Mouse (Mus musculus): ENCODE data around the gene Raver2. TPM values are rescaled to one million over a fixed set of nuclear protein-coding genes. Genes with fewer than 3 reads are reported as not detected.
A peak's percentile ranks its signal among the peaks of the same experiment; 100 is the strongest.

Raver2 gene
- total RNA-seq, 2 experiments from 2014 or later: 2.5 to 2.7 TPM

DNA sequence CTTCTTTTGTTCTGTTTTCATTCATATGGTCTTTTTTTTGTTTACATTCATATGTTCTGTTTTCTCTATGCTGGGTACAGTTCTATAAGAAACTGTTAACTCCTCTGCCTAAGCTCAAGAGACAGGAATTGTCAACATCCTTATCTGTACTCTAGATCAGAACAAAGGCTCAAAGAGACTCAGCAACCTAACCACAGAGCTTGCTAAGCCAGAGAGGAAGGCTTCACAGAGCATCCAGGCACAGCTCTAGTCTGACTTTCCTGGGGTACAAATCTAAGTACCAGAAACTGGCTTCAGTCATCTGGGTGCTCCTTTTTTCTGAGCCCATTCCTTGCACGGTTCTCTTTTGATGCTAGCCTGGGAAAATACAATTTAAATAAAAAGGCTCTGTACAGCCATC is 99.0 kb downstream of the Raver2 start:
- DNase-seq: no peak
- intact Hi-C loops (cut with DNase I): loop anchor here (2.0 to 5.0 kb wide), 4 partner anchors 157 to 830 kb away; no protein-coding TSS in a partner anchor

DNA sequence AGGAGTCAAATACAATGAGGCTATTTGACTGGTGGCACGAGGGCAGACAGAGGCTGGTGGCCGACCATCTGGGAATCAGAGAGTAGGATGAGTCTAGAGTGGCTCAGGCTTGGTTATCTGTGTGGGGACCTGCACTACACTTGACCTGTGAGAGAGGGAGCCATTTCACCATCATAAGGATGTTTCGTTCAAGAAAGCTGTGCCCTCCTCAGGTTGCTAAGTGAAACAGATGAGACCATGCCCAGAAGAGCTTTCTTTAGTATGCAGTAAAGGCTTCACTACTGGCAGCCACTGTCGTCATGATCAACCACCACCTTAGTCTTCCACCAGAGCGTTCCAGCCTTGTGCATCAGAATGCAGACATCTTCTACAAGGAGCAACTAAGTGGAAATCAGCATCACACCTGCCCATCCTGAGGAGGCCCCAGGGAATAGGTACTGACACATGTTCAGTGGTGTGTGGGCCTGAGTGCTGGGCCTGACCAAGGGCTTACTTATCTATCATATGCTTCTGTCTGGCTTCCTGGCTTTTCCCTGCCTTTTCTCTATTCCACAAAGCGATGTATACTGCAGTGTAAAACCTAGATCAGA is 99.5 kb downstream of the Raver2 start:
- intact Hi-C loops (cut with DNase I): loop anchor here (2.0 to 5.0 kb wide), 4 partner anchors 157 to 829 kb away; no protein-coding TSS in a partner anchor
- peak; percentile 43 to 56 for DNase-seq

DNA sequence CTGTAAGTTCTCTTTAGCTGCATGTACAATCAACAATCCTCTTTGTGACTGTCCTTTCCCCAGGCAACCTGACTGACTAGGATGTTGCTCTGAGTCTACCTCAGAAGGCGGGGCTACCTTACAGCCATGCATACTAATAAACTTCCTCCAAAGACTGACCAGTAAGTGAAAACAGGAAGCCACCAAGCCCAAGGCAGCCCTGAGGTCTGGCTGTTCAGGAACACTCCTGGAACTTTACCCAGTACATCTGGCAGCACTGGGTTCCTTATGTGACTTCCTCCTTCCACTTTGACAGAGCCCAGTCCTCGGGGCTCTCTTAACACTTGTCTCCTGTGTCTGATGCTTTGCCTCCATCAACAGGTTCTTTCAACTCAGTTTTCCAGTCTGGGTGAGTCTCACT is 104.0 kb downstream of the Raver2 start:
- intact Hi-C loops (cut with DNase I): loop anchor here (5.0 kb wide), 1 partner anchor 90 kb away; no protein-coding TSS in a partner anchor
- DNase-seq: no peak

DNA sequence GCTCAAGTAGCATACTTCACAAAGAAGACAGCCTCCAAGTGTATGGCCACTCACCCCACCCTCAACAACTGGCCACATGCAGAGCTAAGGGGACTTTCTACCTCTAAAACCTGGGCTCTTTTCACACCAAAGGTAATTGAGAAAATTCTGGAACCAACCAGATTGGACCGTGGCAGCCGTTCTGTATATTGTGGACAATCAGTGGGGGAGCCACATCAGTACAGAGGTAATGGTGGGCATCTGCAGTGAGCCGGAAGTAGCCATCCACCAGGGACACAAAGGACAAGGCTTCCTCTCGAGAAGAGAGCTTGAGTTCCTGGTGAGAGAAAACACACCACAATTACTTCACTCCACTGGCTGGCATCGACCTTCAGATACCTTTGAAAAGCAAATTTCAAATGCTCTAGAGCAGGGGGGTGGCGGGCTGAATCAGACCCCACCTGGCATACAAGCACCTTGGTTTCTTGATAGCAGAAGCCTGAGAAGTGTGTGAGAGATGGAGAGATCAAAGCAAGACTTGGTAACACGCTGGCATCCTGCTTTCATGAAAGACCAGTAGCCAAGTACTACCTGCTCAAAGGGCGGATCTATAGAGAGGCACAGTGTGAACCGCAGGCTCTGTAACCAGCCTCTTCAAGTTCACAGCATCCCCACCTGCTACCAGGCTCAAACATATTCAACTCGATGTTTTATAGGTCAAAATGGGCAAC is 106.3 kb downstream of the Raver2 start:
- no peak for DNase-seq
- intact Hi-C loops (cut with DNase I): loop anchor here (5.0 kb wide), 1 partner anchor 87 kb away; no protein-coding TSS in a partner anchor

DNA sequence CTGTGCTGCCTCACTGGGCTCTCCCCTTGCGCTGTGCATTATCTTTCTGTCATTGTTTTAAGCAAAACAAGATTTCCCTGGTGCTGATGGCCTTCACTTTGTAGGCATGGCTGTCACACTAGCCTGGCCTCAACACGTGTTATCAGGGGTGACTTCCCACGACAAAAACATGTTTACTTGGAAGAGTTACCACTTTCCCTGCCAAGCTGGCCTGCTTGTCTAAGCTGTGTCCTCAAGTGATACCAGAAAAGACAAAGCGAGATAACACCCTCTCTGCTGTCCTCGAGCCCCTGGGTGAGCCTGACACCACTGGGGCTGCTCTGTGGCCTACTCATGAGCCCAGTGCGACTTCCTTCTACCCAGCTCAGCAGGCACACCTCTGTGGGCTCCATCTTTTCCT is 107.3 kb downstream of the Raver2 start:
- DNase-seq: peak; percentile 32 to 52
- intact Hi-C loops (cut with DNase I): no loop called here

DNA sequence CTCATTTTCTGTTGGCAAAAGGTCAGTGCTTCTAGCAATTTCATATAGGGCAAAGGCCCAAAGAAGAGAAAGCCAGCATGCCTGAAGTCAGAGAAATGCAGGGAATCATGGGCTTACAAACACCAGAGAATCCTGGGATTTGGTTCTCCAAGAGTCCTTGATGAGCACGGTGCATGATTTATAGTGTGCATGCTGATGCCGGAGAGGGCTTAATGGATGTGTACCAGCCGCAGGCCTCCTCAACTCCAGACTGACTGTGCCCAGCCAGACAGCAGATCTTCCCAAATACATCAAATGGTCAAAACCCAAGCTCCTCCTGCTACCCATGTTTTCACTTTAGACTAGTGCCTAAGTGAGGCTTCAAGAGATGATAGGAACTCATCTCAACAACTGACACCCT is 109.0 kb downstream of the Raver2 start:
- DNase-seq: no peak
- intact Hi-C loops (cut with DNase I): no loop called here

DNA sequence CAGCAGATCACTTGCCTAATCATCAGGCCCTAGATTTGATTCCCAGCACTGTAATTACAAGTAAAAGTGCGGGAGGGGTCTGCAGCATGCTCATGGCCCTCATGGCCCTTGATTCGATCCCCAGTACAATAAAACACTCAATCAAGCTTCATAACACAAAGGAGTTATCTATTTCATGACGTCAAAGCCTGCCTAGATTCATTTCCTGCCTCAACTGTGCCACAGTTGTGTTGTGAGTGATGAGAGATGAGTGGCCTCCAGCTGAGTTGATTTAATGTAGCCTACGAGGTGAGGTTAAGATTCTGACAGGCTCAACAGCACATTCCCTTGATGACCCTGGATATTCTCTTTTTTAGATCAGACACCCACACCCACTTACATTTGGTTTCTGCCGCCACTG is 110.3 kb downstream of the Raver2 start:
- intact Hi-C loops (cut with DNase I): no loop called here
- DNase-seq: no peak

DNA sequence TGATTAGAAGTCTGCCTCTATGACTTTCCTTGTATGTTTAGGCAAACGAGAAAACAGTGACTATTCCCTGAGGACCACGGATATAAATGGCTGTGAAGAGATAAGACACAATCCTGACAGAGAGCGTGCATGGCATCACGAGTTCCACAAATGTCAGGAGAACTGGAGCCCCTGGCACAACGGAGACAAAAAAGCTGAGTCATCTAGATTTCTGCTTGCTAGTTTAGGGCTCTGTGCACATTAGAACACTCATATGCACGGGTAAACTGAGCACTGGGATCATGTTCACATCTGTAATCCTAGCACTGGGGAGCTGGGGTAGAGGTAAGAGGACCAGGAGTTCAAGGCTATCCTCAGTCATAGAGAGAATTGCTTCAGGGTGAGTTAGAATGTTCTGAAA is 111.1 kb downstream of the Raver2 start:
- intact Hi-C loops (cut with DNase I): loop anchor here (5.0 kb wide), 2 partner anchors 87 to 177 kb away; partner anchors contain the start of gene Jak1
- no peak for DNase-seq

DNA sequence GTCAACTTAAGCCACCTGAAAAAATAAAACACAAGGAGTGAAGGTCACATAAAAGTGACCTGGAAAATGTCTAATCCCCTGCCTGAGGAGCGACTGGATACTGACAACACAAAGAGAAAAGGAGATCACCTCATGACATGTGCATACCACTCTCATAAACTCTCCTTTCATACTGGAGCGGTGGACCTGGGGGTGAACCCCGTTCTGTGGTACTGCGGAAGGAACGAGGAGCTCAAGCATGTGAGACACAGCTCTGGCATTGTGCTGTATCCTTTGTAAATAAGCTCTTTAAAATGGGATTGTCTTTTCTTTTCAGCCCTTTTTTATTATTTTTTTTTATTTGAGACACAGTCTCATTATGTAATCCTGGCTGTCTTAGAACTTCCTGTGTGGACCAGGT is 111.9 kb downstream of the Raver2 start:
- intact Hi-C loops (cut with DNase I): loop anchor here (5.0 kb wide), 2 partner anchors 87 to 177 kb away; partner anchors contain the start of gene Jak1
- no peak for DNase-seq

DNA sequence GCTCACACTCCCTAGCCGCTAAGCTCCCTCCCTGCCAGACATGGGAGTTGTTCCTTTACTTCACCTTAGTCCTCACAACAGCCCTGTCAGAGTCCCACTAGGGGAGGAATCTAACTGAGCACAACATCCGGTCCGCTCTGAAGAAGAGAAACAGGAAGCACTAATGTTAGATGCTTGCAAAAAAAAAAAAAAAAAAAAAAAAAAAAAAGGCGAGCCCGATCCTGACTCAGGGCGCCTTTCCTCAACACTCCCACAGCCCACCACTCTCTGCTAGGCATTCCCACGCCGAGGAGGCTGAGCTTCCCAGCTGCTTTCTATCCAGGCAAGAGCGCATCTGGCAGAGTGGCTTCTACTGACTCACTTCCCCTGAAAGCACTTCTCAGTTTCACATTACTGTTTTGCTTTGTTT is 113.8 kb downstream of the Raver2 start:
- intact Hi-C loops (cut with DNase I): loop anchor here (5.0 kb wide), 2 partner anchors 85 to 175 kb away; partner anchors contain the start of gene Jak1
- peak; percentile 45 to 47 for DNase-seq

DNA sequence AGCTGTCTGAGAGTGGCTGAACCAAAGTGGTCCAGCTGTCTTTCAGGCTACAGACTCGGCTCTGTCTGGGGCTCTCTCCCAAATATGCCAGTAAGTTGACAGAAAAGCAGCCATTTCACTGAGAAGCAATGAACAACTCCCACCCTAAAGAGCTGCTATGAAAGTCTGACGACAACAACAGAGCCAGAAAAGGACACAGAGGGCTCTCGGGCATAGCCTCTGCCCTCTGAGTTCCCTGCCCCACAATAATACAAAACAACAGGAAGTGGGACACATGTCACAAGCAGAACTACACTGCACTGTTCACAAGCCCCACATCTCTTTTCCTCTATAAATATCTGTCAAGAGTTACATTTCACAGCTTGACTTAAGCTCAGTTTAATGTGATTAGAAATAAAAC is 116.4 kb downstream of the Raver2 start:
- intact Hi-C loops (cut with DNase I): no loop called here
- DNase-seq: no peak

DNA sequence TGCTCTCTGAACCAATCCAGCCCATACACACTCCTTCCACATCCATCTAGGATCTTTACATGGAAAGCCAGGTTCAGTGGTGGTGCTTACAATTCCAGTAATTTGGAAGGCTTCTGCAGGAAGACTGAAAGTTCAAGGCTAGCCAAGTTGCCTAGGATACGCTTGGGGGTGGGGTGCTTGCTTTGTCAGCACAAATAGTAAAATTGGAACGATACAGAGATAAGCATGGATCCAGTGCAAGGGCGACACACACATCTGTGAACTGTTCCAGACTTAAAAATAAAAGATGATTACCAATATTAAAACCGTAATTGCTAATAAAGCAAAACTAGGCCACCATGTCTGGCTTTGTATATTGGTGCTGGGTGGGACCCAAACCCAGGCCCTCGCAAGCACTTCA is 117.8 kb downstream of the Raver2 start:
- no peak for DNase-seq

DNA sequence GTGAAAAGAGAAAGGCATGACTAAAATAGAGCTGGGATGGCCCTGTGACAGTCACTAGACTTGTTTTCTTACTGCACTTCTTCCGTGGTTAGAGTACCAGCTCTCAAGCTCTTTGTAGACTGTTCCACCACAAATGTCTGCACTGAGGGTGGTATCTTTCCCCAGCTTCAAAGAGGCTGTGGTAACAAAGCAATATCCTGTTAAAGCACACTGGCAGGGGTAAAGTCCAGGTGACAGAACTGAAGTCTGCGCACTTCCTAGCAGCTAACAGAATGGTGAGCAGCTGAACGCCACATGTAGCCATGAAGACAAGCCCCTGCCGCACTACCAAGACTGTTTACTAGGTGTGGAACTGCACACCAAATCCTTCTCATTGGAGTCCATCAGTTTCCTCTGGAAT is 118.6 kb downstream of the Raver2 start:
- DNase-seq: no peak
- intact Hi-C loops (cut with DNase I): no loop called here

More for the DNA sequence above, 117.8 kb downstream of the Raver2 start:
- intact Hi-C loops (cut with DNase I): no loop called here

DNA sequence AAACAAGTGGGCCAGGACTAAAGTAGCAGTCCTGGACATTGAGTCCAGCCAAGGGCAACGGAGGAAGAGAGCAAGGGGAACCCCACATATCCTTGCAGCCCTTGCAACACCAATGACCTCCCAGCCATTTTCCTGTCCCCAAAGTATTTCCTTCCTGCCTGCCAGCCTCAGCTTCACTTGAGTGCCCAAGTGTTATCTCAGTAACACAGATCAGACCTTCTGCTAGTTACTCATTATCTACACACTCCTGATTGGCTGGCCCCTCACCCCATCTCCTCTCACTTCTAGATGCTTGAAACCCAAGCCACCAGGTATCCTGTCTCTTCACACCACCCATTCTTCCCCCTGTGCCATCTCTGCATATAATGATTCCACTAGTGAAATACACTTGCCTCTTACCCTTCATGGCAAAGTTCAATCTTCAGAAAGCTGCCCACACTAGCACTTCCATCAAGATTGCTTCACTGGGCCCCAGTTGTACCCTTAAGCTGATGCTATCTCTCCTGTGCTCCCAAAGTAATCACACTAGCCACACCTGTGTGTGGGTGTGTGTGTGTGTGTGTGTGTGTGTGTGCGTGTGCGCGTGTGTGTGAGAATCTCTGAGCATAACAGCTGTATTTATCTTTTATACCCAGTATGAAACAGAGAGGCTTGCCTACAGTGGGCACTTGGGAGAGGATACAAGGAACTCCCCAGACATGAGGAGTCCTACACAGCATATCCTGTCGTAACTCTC is 123.6 kb downstream of the Raver2 start:
- intact Hi-C loops (cut with DNase I): no loop called here
- DNase-seq: no peak

DNA sequence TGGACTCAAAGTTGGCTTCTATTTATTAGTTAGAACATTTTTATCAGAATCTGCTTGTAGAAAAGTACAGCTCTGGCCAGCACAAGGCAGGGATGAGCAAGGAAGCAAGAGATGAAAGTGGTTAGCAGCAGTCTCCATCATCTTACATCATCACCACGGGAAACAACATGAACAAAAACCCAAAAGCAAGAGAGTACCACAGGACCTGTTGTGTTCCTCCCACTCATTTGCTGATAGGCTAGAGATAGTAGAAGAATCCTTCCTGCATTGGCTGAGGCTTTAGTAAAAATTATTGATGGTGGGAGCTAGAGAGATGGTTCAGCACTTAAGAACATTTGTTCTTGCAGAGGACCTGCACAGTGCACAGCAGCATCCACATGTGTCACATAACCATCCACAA is 125.4 kb downstream of the Raver2 start:
- no peak for DNase-seq
- intact Hi-C loops (cut with DNase I): no loop called here

DNA sequence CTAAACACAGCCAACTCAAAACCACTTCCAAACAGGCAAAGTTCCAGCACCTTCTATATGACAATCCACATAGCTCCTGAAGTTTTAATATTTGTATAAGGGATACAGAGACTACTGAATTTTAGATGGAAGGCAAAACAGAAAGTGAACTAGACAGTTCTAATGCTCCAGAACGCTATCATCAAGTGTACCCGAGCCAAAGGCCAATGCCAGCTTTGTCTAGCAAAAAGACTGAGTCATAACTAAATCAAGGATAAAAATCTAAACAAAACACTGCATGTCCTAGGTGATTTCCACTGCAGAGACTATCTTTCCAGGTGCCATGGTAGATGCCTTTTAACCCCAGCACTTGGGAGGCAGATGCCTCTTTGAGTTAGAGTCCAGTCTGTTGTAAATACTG is 127.6 kb downstream of the Raver2 start:
- intact Hi-C loops (cut with DNase I): no loop called here
- DNase-seq: no peak

DNA sequence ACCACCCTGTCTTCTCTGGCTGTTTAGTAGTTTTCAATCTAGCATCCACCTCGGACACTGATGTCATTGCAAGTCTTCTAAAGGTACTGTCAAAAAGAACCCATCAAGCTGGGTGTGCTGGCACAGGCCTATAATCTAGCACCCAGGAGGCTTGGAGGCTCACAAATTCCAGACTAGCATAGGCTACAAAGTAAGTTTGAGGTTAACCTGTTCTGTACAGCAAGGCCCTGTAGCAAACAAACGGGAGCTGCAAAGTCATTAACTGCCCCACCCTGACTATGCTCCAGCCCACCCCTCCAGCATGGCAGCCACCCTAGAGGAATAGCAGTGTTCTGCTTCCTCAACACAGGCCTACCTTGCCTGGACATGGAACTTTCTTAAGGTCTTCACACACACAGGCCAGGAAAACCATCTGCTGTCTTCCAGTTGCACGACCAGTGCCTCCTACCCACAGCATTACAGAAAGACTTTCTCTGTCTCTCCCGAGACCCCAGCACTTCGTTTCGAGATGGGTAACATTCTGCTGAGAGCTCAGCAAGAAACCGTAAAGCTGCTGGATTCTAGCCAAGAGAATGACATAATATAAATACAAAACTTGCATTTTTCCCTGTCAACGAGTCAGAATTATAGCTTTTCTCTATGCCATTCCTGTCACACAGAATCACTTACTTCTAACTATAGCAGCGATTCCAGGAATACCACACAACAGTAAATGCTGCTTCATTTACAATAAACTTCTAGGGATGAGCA is 128.8 kb downstream of the Raver2 start:
- intact Hi-C loops (cut with DNase I): no loop called here
- no peak for DNase-seq

DNA sequence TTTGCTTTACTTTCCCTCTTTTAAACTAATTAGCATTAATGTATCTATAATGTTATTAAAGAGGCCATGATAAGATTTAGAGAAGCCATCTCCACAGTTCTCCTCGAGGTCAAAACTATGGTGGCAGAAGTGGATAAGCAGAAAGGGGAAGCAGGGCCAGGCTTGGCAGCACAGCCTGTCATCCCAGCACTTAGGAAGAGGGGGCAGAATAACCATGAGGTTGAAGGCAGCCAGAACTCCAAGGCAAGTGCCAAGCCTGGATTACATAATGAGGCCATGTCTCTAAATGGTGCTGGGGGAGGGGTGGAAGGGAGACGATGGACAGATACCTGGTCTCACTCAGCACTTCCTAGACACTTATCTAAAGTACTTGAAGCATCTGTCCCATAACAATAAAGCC is 129.6 kb downstream of the Raver2 start:
- DNase-seq: peak; percentile 61 to 70

DNA sequence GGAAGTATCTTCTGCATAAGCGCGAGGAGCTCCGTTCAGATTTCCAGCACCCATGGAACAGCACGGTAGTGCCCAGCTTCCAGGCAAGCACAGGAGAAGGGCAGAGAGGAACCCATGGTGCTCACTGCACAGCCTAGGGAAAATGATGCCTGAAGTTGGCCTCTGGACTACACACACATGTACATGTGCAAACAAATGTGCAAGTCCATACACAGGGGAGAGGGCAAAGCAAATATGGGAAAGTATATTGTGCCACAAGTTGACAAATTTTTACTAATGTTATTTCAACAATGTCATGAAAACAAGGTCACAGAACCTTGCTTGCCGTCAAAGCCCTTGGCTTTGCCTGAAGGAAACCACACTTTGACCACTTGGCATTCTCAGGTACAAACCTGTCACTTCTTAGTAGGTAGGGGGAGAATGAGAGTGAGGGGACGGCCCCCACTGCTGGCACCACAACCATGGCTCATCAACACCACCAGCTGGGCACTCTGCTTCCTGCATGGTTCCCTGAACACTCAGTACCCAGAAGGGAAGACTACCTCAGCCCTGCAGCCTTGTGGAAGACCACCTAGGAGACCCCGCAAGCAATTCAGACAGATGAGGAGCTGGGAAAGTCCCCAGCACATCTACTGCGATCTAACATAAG is 130.8 kb downstream of the Raver2 start:
- intact Hi-C loops (cut with DNase I): no loop called here
- no peak for DNase-seq

More for the DNA sequence above, 129.6 kb downstream of the Raver2 start:
- intact Hi-C loops (cut with DNase I): no loop called here
